Mouse (Mus musculus) lung, postnatal 14 days (tissue): ENCODE data around the gene Gm13698.
"Not testable (repeated sequence)": the region's sequence is repeated elsewhere in the genome, so short reads cannot be mapped to it uniquely, and the experiment has no call there.

Source experiments
- DNase-seq: peaks from one replicate; pipeline ENCODE4 v3.0.0; 2021

Gene Gm13698

GRCm38 (mm10) chr2:83955393-83955792 lies at the start of gene Gm13698:
TSS of gene Gm13698 (plus strand) at chr2:83955693.
- DNase-seq = not testable (repeated sequence)

- DNase-seq = no peak
Observed at GRCm38 (mm10) chr2:83929478-83930088, 25.9 kb upstream of the Gm13698 start.

- DNase-seq = no peak
Observed at GRCm38 (mm10) chr2:83940931-83941361, 14.5 kb upstream of the Gm13698 start, which contains the start of gene Zswim2. TSS of gene Zswim2 (minus strand) at chr2:83941228.

- no peak for DNase-seq
Observed at GRCm38 (mm10) chr2:83941378-83941777, 14.1 kb upstream of the Gm13698 start.

DNA sequence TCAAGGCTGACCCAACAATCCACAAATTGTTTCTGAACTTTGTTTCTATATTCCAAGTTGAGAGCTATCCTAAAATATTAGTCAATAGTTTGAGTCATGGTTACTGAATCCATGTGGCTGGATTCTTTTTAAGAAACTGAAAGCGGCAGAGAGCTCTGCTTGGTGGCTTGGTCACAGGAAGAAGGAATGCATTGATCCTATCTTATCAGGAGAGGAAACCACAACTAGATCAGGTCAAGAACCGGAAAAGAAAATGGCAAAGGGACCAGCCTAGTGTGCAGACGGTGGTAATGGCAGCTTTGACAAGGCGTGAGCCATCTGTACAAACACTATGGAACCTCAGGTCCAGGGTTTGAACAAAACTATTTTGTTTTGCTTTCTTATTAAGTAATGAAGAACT lies 13.7 kb upstream of the Gm13698 start:
- DNase-seq = no peak

GRCm38 (mm10) chr2:83961203-83961602 lies 5.7 kb downstream of the Gm13698 start, which contains the start of gene Gm13693:
TSS of gene Gm13693 (plus strand) at chr2:83961503.
- not testable (repeated sequence) for DNase-seq

GRCm38 (mm10) chr2:83967013-83967412 lies 11.5 kb downstream of the Gm13698 start, which contains the start of gene Gm13695:
TSS of gene Gm13695 (plus strand) at chr2:83967313.
- not testable (repeated sequence) for DNase-seq

DNA sequence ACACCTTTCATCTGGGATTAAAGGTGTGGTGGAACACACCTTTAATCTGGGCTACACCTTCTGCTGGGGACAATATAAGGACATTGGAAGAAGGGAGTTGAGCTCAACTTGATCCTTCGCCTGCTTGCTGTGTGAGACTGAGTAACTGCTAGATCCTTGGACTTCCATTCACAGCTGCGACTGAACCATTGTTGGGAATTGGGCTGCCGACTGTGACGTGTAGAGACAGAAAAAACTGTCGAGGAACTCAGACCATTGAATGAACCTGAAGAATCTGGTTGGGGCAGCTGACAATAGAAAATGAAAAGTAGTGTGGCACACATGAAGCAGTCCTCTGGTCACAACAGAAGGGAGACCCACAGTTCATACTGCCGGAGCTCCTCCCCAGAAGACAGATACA lies 17.3 kb downstream of the Gm13698 start, which contains the start of gene Gm13696:
Gene Gm13696 (plus strand): TSS at position 301 of the 400 bp plus-strand sequence.
- not testable (repeated sequence) for DNase-seq

- not testable (repeated sequence) for DNase-seq
Observed at GRCm38 (mm10) chr2:83978633-83979032, 23.1 kb downstream of the Gm13698 start, which contains the start of gene Gm13694. TSS of gene Gm13694 (plus strand) at chr2:83978933.

GRCm38 (mm10) chr2:83984443-83984842 lies 28.9 kb downstream of the Gm13698 start, which contains the start of gene Gm13697:
TSS of gene Gm13697 (plus strand) at chr2:83984743.
- not testable (repeated sequence) for DNase-seq

DNA sequence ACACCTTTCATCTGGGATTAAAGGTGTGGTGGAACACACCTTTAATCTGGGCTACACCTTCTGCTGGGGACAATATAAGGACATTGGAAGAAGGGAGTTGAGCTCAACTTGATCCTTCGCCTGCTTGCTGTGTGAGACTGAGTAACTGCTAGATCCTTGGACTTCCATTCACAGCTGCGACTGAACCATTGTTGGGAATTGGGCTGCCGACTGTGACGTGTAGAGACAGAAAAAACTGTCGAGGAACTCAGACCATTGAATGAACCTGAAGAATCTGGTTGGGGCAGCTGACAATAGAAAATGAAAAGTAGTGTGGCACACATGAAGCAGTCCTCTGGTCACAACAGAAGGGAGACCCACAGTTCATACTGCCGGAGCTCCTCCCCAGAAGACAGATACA lies 34.8 kb downstream of the Gm13698 start, which contains the start of gene Gm13691:
Gene Gm13691 (plus strand): TSS at position 301 of the 400 bp plus-strand sequence.
- not testable (repeated sequence) for DNase-seq

GRCm38 (mm10) chr2:83993639-83994255 lies 38.3 kb downstream of the Gm13698 start:
- DNase-seq = not testable (repeated sequence)

DNA sequence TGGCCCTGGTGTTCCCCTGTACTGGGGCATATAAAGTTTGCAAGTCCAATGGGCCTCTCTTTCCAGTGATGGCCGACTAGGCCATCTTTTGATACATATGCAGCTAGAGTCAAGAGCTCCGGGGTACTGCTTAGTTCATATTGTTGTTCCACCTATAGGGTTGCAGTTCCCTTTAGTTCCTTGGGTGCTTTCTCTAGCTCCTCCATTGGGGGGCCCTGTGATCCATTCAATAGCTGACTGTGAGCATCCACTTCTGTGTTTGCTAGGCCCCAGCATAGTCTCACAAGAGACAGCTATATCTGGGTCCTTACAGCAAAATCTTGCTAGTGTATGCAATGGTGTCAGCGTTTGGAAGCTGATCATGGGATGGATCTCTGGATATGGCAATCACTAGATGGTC lies 39.0 kb downstream of the Gm13698 start:
- not testable (repeated sequence) for DNase-seq
